Mouse (Mus musculus): ENCODE results near the gene Slc23a2.

The Slc23a2 gene

GRCm38 (mm10) chr2:132028107-132028506 lies 116.8 kb downstream of the Slc23a2 start:
- in situ Hi-C loops (cut with MboI, MseI) = no loop called here

DNA sequence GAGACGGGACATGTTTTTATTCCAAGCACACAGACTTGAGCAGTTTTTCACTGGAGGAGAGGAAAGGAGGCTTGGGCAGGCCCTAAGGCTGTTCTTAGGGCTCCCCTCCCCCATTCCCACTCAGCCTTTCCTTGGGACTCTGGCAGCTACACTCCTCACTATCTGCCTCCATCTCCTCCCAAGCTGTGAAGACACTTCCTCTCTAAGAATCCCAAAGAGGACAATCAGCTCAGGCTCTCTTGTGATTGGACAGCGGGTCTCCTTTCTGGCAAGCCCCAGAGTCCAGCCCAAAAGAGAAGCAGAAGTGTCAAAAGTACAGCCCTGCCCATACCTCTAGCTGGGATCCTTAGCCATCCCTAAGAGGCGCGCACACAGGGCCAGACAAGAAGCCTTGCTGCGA lies 117.5 kb downstream of the Slc23a2 start:
- in situ Hi-C loops (cut with MboI, MseI) = no loop called here

DNA sequence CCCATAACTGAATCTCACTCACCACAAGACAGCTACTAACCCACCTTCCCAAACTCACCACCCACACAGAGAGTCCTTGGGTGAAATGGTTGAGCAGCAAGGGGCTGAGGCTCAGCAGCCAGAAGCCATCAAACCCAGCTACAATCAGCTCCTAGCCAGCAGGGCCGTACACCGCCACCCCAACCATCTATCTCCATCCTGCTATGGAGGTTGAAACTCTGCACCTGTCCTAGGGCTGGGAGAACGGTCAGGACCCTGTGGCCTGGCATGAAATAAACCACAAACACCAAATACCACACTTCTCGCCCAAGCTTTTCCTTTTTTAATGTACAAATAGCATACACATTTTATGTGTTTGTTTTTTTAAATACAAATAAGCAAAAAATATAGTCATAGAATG lies 120.9 kb downstream of the Slc23a2 start:
- in situ Hi-C loops (cut with MboI, MseI) = no loop called here

- in situ Hi-C loops (cut with MboI, MseI) = no loop called here
Observed at GRCm38 (mm10) chr2:132022621-132023020, 122.3 kb downstream of the Slc23a2 start.

- in situ Hi-C loops (cut with MboI, MseI) = no loop called here
Observed at GRCm38 (mm10) chr2:132021616-132022015, 123.3 kb downstream of the Slc23a2 start.

- in situ Hi-C loops (cut with MboI, MseI) = no loop called here
Observed at GRCm38 (mm10) chr2:132020991-132021541, 123.8 kb downstream of the Slc23a2 start.

- in situ Hi-C loops (cut with MboI, MseI) = no loop called here
Observed at GRCm38 (mm10) chr2:132020420-132020819, 124.5 kb downstream of the Slc23a2 start.

GRCm38 (mm10) chr2:132019372-132019811 lies 125.5 kb downstream of the Slc23a2 start:
- in situ Hi-C loops (cut with MboI, MseI) = no loop called here

DNA sequence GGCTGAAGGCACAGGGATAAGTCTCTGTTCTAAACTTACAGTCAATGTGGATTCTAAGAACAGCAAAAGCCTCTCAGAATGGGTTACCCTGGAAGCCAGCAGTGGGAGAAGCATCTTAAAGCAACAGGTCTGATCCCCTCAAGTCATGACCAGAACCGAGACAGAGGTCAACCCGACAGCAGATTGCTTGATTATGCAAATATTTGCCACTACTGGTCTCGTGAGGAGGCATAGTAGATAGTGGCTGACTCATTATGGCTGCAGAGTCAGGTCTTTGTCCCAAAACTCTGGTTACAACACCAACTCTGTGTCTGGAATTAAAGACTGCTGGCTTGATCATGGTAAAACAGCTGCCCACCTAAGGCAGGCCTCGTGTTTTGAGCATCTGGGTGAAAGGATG lies 126.8 kb downstream of the Slc23a2 start:
- in situ Hi-C loops (cut with MboI, MseI) = no loop called here

- in situ Hi-C loops (cut with MboI, MseI) = no loop called here
Observed at GRCm38 (mm10) chr2:132017611-132018010, 127.3 kb downstream of the Slc23a2 start.

GRCm38 (mm10) chr2:132016034-132016433 lies 128.9 kb downstream of the Slc23a2 start:
- in situ Hi-C loops (cut with MboI, MseI) = no loop called here

- in situ Hi-C loops (cut with MboI, MseI) = no loop called here
Observed at GRCm38 (mm10) chr2:132013152-132013551, 131.8 kb downstream of the Slc23a2 start.

GRCm38 (mm10) chr2:132010781-132011180 lies 134.1 kb downstream of the Slc23a2 start:
- in situ Hi-C loops (cut with MboI, MseI) = no loop called here

DNA sequence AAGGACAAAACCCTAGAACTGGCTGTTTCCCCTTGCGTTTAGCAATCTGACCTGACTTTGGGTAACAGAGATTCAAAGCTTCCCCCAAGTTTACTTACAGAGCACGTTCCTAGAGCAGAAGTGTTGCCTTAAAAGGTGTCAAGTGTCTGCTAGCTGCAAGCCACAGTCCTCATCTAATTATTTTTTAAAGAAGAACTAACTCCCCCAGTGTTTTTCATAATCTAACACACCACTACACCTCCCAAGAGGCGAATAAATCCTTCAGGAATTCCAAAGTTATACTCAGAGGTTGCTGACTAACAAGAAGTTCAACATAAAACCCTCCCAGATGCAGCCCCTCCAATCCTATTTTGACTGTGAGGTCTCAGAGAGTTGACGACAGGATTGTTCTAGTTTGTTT lies 136.7 kb downstream of the Slc23a2 start:
- in situ Hi-C loops (cut with MboI, MseI) = no loop called here

DNA sequence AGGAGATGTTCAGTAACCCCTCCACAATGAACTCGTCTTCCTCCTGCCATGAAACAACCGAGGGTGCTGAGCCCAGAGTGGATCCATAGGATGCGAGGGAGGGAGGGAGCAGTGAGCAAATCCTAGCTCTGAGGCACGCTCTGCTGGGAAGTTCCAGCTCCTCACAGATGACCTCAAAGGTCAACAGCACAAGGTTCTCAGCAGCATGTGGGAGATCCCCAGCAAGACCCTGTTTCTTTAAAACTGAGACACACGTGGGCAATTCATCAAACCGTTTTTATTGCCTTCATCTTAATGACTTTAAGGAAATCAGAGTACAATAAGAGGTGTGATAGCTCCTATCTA lies 137.5 kb downstream of the Slc23a2 start:
- in situ Hi-C loops (cut with MboI, MseI) = no loop called here

GRCm38 (mm10) chr2:132006561-132007474 lies 138.1 kb downstream of the Slc23a2 start:
- in situ Hi-C loops (cut with MboI, MseI) = no loop called here

- in situ Hi-C loops (cut with MboI, MseI) = no loop called here
Observed at GRCm38 (mm10) chr2:132005445-132005844, 139.5 kb downstream of the Slc23a2 start.

DNA sequence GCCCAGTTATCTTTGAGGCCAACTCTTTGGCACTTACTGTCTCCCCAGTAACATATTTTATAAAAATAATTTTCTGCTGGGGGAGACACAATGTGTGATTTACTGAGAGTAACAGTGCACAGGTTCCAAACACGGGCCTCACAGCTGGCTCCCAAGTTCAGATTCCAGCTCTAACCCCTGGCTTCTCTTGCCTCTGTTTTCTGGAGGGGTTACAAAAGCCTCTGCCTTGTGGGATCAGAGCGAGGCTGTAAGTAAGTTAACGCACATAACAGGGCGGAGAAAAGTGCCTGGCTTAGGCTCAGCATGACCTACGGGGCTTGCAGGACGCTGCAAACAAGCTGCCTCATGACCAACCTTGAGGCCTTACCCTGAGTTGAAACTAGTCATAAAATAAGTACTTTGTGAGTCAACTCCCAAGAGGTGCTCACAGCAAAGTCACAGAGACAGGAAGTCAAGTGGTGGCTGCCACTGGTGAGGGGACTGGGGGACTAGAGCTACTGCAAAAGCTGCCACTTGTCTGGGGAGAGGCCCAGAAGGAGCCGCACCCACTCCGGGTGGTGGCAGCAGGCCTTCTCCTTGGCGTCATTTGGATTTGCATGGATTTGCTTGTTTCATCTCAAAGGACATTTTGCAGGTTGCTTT lies 140.3 kb downstream of the Slc23a2 start:
- in situ Hi-C loops (cut with MboI, MseI) = no loop called here

GRCm38 (mm10) chr2:132003916-132004315 lies 141.0 kb downstream of the Slc23a2 start:
- in situ Hi-C loops (cut with MboI, MseI) = no loop called here

All from T-helper 17 cell (primary cell).